Mouse (Mus musculus) hindbrain, embryonic 10.5 days (tissue): ENCODE data around the gene Mrpl23. TPM values are rescaled to one million over a fixed set of nuclear protein-coding genes. Genes with fewer than 3 reads are reported as not detected.

ENCODE experiments used
- DNase-seq: peaks from one replicate; pipeline ENCODE4 v3.0.0-alpha.2; 2017; ENCODE audit warnings: low spot score
- H3K27ac ChIP-seq: fragments of 300-500 bp; sonication (generic); 2 replicates; pipeline ENCODE4 v1.5.1; 2016; ENCODE audit warnings: mild to moderate bottlenecking, moderate library complexity
- H3K27me3 ChIP-seq: fragments of 300-500 bp; sonication (generic); 2 replicates; pipeline ENCODE4 v1.6.1; 2016; ENCODE audit warnings: mild to moderate bottlenecking; ENCODE audit not compliant: poor library complexity, insufficient read depth, severe bottlenecking
- H3K36me3 ChIP-seq: fragments of 300-500 bp; sonication (generic); 2 replicates; pipeline ENCODE4 v1.6.1; 2016; ENCODE audit warnings: mild to moderate bottlenecking, moderate library complexity
- H3K4me1 ChIP-seq: fragments of 300-500 bp; sonication (generic); replicated peaks from 2 replicates; pipeline ENCODE4 v1.6.1; 2016; ENCODE audit warnings: mild to moderate bottlenecking
- H3K4me3 ChIP-seq: fragments of 300-500 bp; sonication (generic); 2 replicates; pipeline ENCODE4 v1.5.1; 2016; ENCODE audit warnings: mild to moderate bottlenecking, moderate library complexity
- H3K9me3 ChIP-seq: fragments of 300-500 bp; sonication (generic); 2 replicates; pipeline ENCODE4 v1.6.1; 2016; ENCODE audit warnings: mild to moderate bottlenecking, moderate library complexity
- WGBS: fragments of 180-500 bp; shearing (Covaris S2); methylation state at CpG from one replicate; pipeline ENCODE4 v1.1.7; 2016; 5-methylcytosine and 5-hydroxymethylcytosine counted together
- microRNA counts: library from miRNA; unstranded; fragments of <30 nt; microRNA quantifications from one replicate; lab custom pipeline; 2017
- polyA plus RNA-seq: library from polyadenylated mRNA; unstranded; fragments of >200 nt; fragmentation: Nextera tagmentation; extraction: Ambion mirVana; gene quantifications from 2 replicates; pipeline ENCODE4 v1.2.1, GENCODE M21; 2016

The Mrpl23 gene
- polyA plus RNA-seq, 1 experiment from 2014 or later, result 17.7 TPM

DNA sequence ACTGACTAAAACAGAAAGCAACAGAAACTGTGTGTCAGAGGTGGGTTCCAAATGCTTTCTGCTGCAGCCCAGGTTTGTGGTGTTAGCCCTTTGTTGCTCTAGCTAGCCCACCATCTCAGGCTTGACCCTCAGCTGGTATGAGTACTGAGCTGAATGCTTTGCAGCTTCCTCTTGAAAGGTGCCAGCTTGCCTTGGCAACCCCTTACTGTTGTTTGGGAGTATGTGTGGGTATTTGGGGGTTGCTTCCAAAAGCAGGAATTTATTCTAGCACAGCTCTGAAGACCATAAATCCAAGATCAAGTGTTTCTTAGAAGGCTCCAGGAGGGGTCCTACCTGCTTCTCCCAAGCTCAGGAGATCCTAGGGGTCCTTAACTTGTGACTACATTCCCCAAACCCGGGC is 52.4 kb downstream of the Mrpl23 start:
- WGBS, result 50% methylated on average over 1 of the region's 1 CpGs
- Histone ChIP-seq H3K4me1 (peaks cover 11% of the 10 kb centered on the region), H3K4me3 (no peak overlapping the region), H3K27ac (no peak overlapping the region), H3K9me3 (peaks cover 25% of the 10 kb centered on the region), H3K27me3 (no peaks in the 10 kb centered on the region), H3K36me3 (no peaks in the 10 kb centered on the region)
- DNase-seq, result no peak

GRCm38 (mm10) chr7:142585890-142586289 is 53.4 kb downstream of the Mrpl23 start:
- Histone ChIP-seq H3K27ac (no peak overlapping the region), H3K9me3 (peaks cover 14% of the 10 kb centered on the region), H3K4me1 (peaks cover 14% of the 10 kb centered on the region), H3K4me3 (no peak overlapping the region), H3K27me3 (no peaks in the 10 kb centered on the region), H3K36me3 (no peaks in the 10 kb centered on the region)
- DNase-seq, result no peak
- WGBS, result 86% methylated on average over 3 of the region's 3 CpGs

GRCm38 (mm10) chr7:142588282-142588941 is 55.9 kb downstream of the Mrpl23 start:
- H3K4me3 ChIP-seq, result no peak overlapping the region
- H3K27me3 ChIP-seq, result no peaks in the 10 kb centered on the region
- H3K36me3 ChIP-seq, result no peaks in the 10 kb centered on the region
- 84% methylated on average over 9 of the region's 9 CpGs for WGBS
- peak overlapping the region; percentile 13; the same call in 1 of the 2 replicates for H3K27ac ChIP-seq
- DNase-seq, result no peak
- no peaks in the 10 kb centered on the region for H3K9me3 ChIP-seq
- H3K4me1 ChIP-seq, result peaks cover 17% of the 10 kb centered on the region

MicroRNA genes within 50 kb of the gene (microRNA counts, 519-probe panel; counts per million panel counts)
- microRNA mmu-miR-675-3p (lab: Ali Mortazavi, UCI) (1,255 counts per million, percentile 77 among the panel's probes with 10 or more counts), microRNA mmu-miR-675-5p (lab: Ali Mortazavi, UCI) (1,255 counts per million, percentile 77 among the panel's probes with 10 or more counts)

Other genes with a start within 250 kb of the Mrpl23 start
- not detected in 2 replicates for gene Krtap5-1, start 235.6 kb upstream of the Mrpl23 start, polyA plus RNA-seq
- gene Krtap5-4, start 229.1 kb upstream of the Mrpl23 start, polyA plus RNA-seq, result not detected in 2 replicates
- gene Ifitm10, start 158.9 kb upstream of the Mrpl23 start, polyA plus RNA-seq, result 0.63 and 1.1 TPM in 2 replicates
- gene Gm49369, start 150.0 kb upstream of the Mrpl23 start, polyA plus RNA-seq, result 1.5 TPM in 1 of 2 replicates, not detected in the other
- gene Ctsd, start 144.6 kb upstream of the Mrpl23 start, polyA plus RNA-seq, result 159 and 198 TPM in 2 replicates
- gene Syt8, start 97.8 kb upstream of the Mrpl23 start, polyA plus RNA-seq, result not detected in 2 replicates
- 1.2 and 1.3 TPM in 2 replicates for gene Tnni2, start 90.9 kb upstream of the Mrpl23 start, polyA plus RNA-seq
- 17.9 and 19.4 TPM in 2 replicates for gene Lsp1, start 71.9 kb upstream of the Mrpl23 start, polyA plus RNA-seq
- gene Tnnt3, start 33.9 kb upstream of the Mrpl23 start, polyA plus RNA-seq, result 1.1 and 3.0 TPM in 2 replicates
- 219 and 247 TPM in 2 replicates for gene Igf2, start 134.1 kb downstream of the Mrpl23 start, polyA plus RNA-seq
- gene Gm49394, start 137.3 kb downstream of the Mrpl23 start, polyA plus RNA-seq, result not detected in 2 replicates
- not detected in 2 replicates for gene Ins2, start 210.7 kb downstream of the Mrpl23 start, polyA plus RNA-seq